Comparison of ENCODE assay signal across 25 mouse cellular contexts in genomic region chr1:40109736-40110135, GRCm38 (mm10). TPM values are rescaled to one million over a fixed set of nuclear protein-coding genes. Genes with fewer than 3 reads are reported as not detected.
DNase-seq lines count a peak whose midpoint lies in the region; ATAC-seq lines count a peak whose summit lies in the region.
"Had no signal": no experiment of that assay in that cellular context is flagged by ENCODE, and none has a peak within 500 bp of the region (broad histone marks: within the 10 kb centered on the region; RNA-seq: fewer than 3 reads in every experiment).

No protein-coding gene starts in this region.

- H3K4me2 ChIP-seq in hindbrain, embryonic 11.5 days (replicated peaks; ENCODE audit: low read depth, low read length), result no peak overlapping the region
- H3K4me2 ChIP-seq: forebrain, embryonic 13.5 days; heart, embryonic 15.5 days; hindbrain, embryonic 13.5 days; intestine, embryonic 15.5 days had no signal

- H3K9me3 ChIP-seq in hindbrain, embryonic 11.5 days (ENCODE audit: control insufficient read depth, low read length), result no peaks in the 10 kb centered on the region
- H3K9me3 ChIP-seq: embryonic facial prominence, embryonic 10.5 days; forebrain, embryonic 13.5 days; G1E; heart, embryonic 15.5 days; hindbrain, embryonic 13.5 days; intestine, embryonic 15.5 days had no signal

- H3K36me3 ChIP-seq in hindbrain, embryonic 11.5 days (ENCODE audit: control insufficient read depth, insufficient read depth, low read length), result no peaks in the 10 kb centered on the region
- H3K36me3 ChIP-seq: embryonic facial prominence, embryonic 10.5 days; G1E; heart, embryonic 15.5 days; hindbrain, embryonic 13.5 days; intestine, embryonic 15.5 days had no signal

- no peaks in the 10 kb centered on the region for H3K4me1 ChIP-seq in hindbrain, embryonic 11.5 days (replicated peaks; ENCODE audit: control insufficient read depth, insufficient read depth, low read length)
- H3K4me1 ChIP-seq: embryonic facial prominence, embryonic 10.5 days; forebrain, embryonic 13.5 days; heart, embryonic 15.5 days; hindbrain, embryonic 13.5 days; intestine, embryonic 15.5 days had no signal

- H3K4me3 ChIP-seq in hindbrain, embryonic 11.5 days (ENCODE audit: low read depth, low read length), result no peak overlapping the region
- H3K4me3 ChIP-seq: embryonic facial prominence, embryonic 10.5 days; forebrain, embryonic 13.5 days; heart, embryonic 15.5 days; hindbrain, embryonic 13.5 days; intestine, embryonic 15.5 days had no signal

- ATAC-seq in activated CD4-positive, CD25-positive, alpha-beta regulatory T cell, adult 4 months, result peak; percentile 21
- ATAC-seq in hindbrain, embryonic 11.5 days (ENCODE audit: low FRiP score), result no peak
- ATAC-seq: CD4-positive, CD25-positive, alpha-beta regulatory T cell, adult 4 months; forebrain, embryonic 13.5 days; forebrain, postnatal 0 days; hindbrain, postnatal 0 days; intestine, embryonic 15.5 days had no signal

- 78% methylated on average over 6 of the region's 6 CpGs for WGBS in hindbrain, embryonic 11.5 days

- no peak overlapping the region for H3K27ac ChIP-seq in hindbrain, embryonic 11.5 days (ENCODE audit: low read depth, low read length)
- H3K27ac ChIP-seq: embryonic facial prominence, embryonic 10.5 days; forebrain, embryonic 13.5 days; heart, embryonic 15.5 days; hindbrain, embryonic 13.5 days; hindbrain, postnatal 0 days; intestine, embryonic 15.5 days had no signal

- peak; percentile 98 for DNase-seq in heart, adult 11 months
- DNase-seq in heart, postnatal 4 days, result no peak
- DNase-seq in adipocyte (ENCODE audit: low spot score), result peak; percentile 68
- peak; percentile 34 for DNase-seq in induced T-regulatory cell, adult 2 months (ENCODE audit: low read depth)
- no peak for DNase-seq in hindbrain, embryonic 11.5 days (ENCODE audit: low spot score)
- no peak for DNase-seq in ovary, postnatal 36 days (ENCODE audit: low spot score)
- DNase-seq in B cell, adult 2 months, result no peak
- DNase-seq: adrenal gland, postnatal 25 days; cerebellum, adult 18-20 months; cerebellum, adult 9-11 months; cerebellum, postnatal 36 days; forebrain, postnatal 0 days; gastrocnemius, postnatal 10 days; kidney, adult 18-20 months had no signal

- H3K9ac ChIP-seq in hindbrain, embryonic 11.5 days (ENCODE audit: low read depth, low read length), result no peak overlapping the region
- H3K9ac ChIP-seq: forebrain, embryonic 13.5 days; forebrain, postnatal 0 days; heart, embryonic 15.5 days; hindbrain, embryonic 13.5 days; intestine, embryonic 15.5 days had no signal

- no peaks in the 10 kb centered on the region for H3K27me3 ChIP-seq in hindbrain, embryonic 11.5 days (ENCODE audit: control insufficient read depth, insufficient read depth, low read length)
- H3K27me3 ChIP-seq: forebrain, embryonic 13.5 days; heart, embryonic 15.5 days; hindbrain, embryonic 13.5 days; intestine, embryonic 15.5 days had no signal

RNA-seq across cellular contexts. Expression of gene Il1r2, which starts 35.9 kb away (rescaled TPM):
- not detected for total RNA-seq in heart, postnatal 4 days (2021)
- 100 to 1,000 TPM; 150 to 152 TPM for polyA plus RNA-seq in activated CD4-positive, CD25-positive, alpha-beta regulatory T cell, adult 4 months (2017; shearing (Covaris generic))
- polyA plus RNA-seq in hindbrain, embryonic 11.5 days (2014; fragmentation: Nextera tagmentation; extraction: Ambion mirVana), result 0.27 TPM in 1 of 2 replicates, not detected in the other
- total RNA-seq: adrenal gland, postnatal 25 days; forebrain, postnatal 0 days; heart, adult 18-20 months; heart, postnatal 36 days had no signal
- polyA plus RNA-seq: G1E had no signal

Comparison
In these comparisons a context has a peak if more than half of its experiments do, and no peak if none do; other contexts are left out.
1. DNase-seq: peak in heart, adult 11 months (single experiment), adipocyte (single experiment) and induced T-regulatory cell, adult 2 months (single experiment); none in heart, postnatal 4 days (single experiment), hindbrain, embryonic 11.5 days (single experiment), ovary, postnatal 36 days (single experiment) and B cell, adult 2 months (0 of 2).
2. RNA of gene Il1r2, which starts 35.9 kb away (polyA plus RNA-seq): 150 to 152 TPM in activated CD4-positive, CD25-positive, alpha-beta regulatory T cell, adult 4 months; 0.27 TPM in hindbrain, embryonic 11.5 days; every median in the first group is over 100 times any median in the second.